Mouse (Mus musculus) embryonic fibroblast, embryonic 13.5 days (primary cell): ENCODE data around the gene Emc8.

Experiments used
- CTCF ChIP-seq: IDR thresholded peaks from 2 replicates; pipeline ENCODE4 v1.5.1; 2011; ENCODE audit warnings: mild to moderate bottlenecking, control low read depth, low read length, moderate library complexity, borderline replicate concordance; ENCODE audit not compliant: insufficient read depth
- POLR2A ChIP-seq: IDR thresholded peaks from 2 replicates; pipeline ENCODE4 v1.6.1; 2011; ENCODE audit warnings: low read depth, mild to moderate bottlenecking, control low read depth, low read length, moderate library complexity

GRCm38 (mm10) chr8:120685097-120685496, 16.7 kb upstream of the Emc8 start:
- TF ChIP-seq POLR2A (no peak), CTCF (no peak)
